Mouse (Mus musculus): ENCODE results near the gene Adprh.
"Not testable (repeated sequence)": the region's sequence is repeated elsewhere in the genome, so short reads cannot be mapped to it uniquely, and the experiment has no call there.

Adprh gene

DNA sequence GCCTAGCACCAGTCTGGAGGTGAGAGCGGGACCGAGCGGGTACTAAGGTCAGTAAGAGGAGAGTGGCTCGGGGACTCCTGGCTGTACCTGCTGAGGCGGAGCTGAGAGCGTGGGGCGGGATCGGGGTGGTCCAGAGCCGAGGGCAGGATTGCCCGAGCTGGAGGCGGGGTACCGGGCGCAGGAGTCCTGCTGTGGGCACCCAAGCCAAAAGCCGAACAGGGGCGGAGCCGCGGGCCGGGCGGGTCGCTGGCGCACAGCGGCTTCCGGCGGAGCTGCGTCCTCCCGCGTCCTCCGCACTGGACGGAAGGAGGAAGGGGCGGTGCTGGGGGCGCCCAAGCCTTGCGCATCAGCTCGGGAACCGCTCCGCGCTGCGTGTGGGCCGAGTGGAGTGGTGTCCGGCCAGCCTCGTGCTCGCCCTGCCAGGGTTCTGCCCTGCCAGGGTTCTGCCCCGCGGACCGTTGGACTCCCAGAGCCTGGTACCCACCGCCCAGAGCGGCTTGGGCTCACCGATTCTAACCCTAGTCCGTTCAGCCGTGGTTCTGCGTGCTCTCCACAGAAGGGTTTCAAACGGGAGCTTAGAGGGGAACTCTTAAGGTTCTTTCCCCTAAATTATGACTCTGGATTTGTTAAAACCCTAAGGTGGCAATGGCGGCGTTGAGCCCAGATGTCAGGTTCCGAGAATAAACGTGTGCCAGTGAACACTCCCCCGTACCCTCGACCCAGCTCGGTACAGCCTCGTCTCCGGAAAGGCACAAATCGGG is at the start of gene Adprh:
TSS of gene Adprh (minus strand) at position 262 of the 761 bp plus-strand sequence.
- ChIA-PET CTCF (interaction anchor here in 3 of 4 experiments (0.5 to 1.1 kb wide), 5 partner anchors 17 to 184 kb away, joined by 3 read pairs; no protein-coding TSS in a partner anchor), POLR2A (interaction anchor here (0.5 to 25.5 kb wide), 49 partner anchors 5 to 1275 kb away, joined by 3 to 500 read pairs (median 5); partner anchors contain the start of genes Cox17 (in 2 of the 4), Gm21987 (in 2 of the 4), Pla1a (in 2 of the 4) and Adprh (in 1 of the 4))

GRCm38 (mm10) chr16:38496604-38497140 is 44.2 kb upstream of the Adprh start:
- ChIA-PET POLR2A (interaction anchor here in 3 of 4 experiments (0.5 to 2.3 kb wide), 10 partner anchors 9 to 177 kb away, joined by 3 to 5 read pairs (median 3); partner anchors contain the start of gene Timmdc1 (in 1 of the 3)), CTCF (interaction anchor here in 1 of 4 experiments (2.2 kb wide), 1 partner anchor 10 kb away, joined by 8 read pairs; no protein-coding TSS in a partner anchor)

DNA sequence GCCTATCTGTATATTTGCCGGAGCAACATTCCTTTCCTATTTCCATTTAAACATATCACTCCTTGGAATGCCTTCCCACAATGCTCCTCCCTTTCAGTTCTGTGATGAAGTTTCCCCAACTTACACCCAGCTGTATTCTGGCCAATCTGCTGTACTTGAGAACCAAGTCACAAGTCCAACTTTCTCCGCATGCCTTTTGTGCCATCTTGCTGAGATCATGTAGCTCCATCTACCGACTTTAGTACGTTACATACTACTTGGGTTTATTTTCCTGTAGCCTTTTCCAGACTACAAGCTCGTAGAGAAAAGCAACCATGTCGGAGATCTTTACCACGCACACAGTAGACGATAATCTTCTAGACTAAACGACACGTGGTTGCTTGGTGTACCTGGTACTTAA is 41.4 kb upstream of the Adprh start:
- CTCF ChIA-PET: interaction anchor here in 2 of 4 experiments (0.7 to 1.7 kb wide), 3 partner anchors 11 to 173 kb away, joined by 3 to 6 read pairs (median 3); no protein-coding TSS in a partner anchor
- POLR2A ChIA-PET: interaction anchor here in 2 of 4 experiments (0.5 to 2.1 kb wide), 8 partner anchors 11 to 246 kb away, joined by 3 to 10 read pairs (median 4); partner anchors contain the start of genes Cox17 (in 1 of the 2), Gm21987 (in 1 of the 2) and Timmdc1 (in 1 of the 2)

- ChIA-PET POLR2A (interaction anchor here (0.6 to 2.1 kb wide), 9 partner anchors 9 to 151 kb away, joined by 3 to 10 read pairs (median 3); partner anchors contain the start of gene Maats1 (in 1 of the 4)), CTCF (interaction anchor here in 1 of 4 experiments (1.4 kb wide), 1 partner anchor 14 kb away, joined by 3 read pairs; no protein-coding TSS in a partner anchor)
Measured at GRCm38 (mm10) chr16:38492551-38492950, 40.0 kb upstream of the Adprh start.

- ChIA-PET POLR2A (interaction anchor here (0.6 to 2.4 kb wide), 37 partner anchors 8 to 1625 kb away, joined by 3 to 12 read pairs (median 4); partner anchors contain the start of genes Cox17 (in 3 of the 4), Gm21987 (in 3 of the 4), Maats1 (in 3 of the 4) and Timmdc1 (in 1 of the 4)), CTCF (interaction anchor here (0.6 to 2.8 kb wide), 48 partner anchors 10 to 556 kb away, joined by 3 to 23 read pairs (median 4); partner anchors contain the start of genes Cox17 (in 3 of the 4), Gm21987 (in 3 of the 4), Maats1 (in 2 of the 4) and Adprh (in 1 of the 4))
Measured at GRCm38 (mm10) chr16:38483582-38484309, 31.2 kb upstream of the Adprh start.

DNA sequence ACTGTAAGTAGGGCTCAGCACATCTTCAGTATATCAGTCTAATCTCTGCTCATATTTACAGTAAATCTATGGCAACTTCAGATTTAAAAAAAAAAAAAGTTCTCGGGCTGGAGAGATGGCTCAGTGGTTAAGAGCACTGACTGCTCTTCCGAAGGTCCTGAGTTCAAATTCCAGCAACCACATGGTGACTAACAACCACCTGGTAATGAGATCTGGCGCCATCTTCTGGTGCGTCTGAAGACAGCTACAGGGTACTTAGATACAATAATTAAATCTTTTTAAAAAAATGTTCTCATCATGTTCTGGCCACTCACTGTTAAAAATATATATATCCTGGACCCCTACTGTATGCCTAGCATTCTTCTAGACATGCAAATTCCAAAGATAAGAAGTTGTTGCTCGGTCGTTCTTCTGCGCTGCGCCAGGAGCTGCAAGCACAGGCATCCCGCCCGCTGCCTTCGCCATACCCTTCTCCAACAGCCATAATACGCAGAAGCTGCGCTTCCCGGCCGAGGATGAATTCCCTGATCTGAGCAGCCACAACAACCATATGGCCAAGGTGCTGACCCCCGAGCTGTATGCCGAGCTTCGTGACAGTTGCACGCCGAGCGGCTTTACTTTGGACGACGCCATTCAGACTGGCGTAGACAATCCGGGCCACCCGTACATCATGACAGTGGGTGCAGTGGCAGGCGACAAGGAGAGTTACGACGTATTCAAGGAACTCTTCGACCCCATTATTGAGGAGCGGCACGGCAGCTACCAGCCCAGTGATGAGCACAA is 30.5 kb upstream of the Adprh start:
- POLR2A ChIA-PET: interaction anchor here (0.6 to 2.4 kb wide), 39 partner anchors 9 to 162 kb away, joined by 3 to 12 read pairs (median 4); partner anchors contain the start of genes Cox17 (in 3 of the 4), Gm21987 (in 3 of the 4), Maats1 (in 3 of the 4) and Adprh (in 2 of the 4)
- CTCF ChIA-PET: interaction anchor here (0.6 to 2.8 kb wide), 54 partner anchors 11 to 1098 kb away, joined by 3 to 23 read pairs (median 4); partner anchors contain the start of genes Cox17 (in 3 of the 4), Gm21987 (in 3 of the 4), Maats1 (in 2 of the 4) and Adprh (in 1 of the 4)

GRCm38 (mm10) chr16:38481327-38481726 is 28.8 kb upstream of the Adprh start:
- ChIA-PET CTCF (interaction anchor here in 1 of 4 experiments (0.6 to 0.9 kb wide), 3 partner anchors 10 to 274 kb away, joined by 3 to 4 read pairs (median 3); no protein-coding TSS in a partner anchor), POLR2A (interaction anchor here in 3 of 4 experiments (0.7 to 2.2 kb wide), 8 partner anchors 41 to 175 kb away, joined by 3 to 5 read pairs (median 3); partner anchors contain the start of genes Timmdc1 (in 2 of the 3), Cox17 (in 1 of the 3) and Gm21987 (in 1 of the 3))

GRCm38 (mm10) chr16:38478296-38478695 is 25.8 kb upstream of the Adprh start:
- ChIA-PET POLR2A (interaction anchor here in 1 of 4 experiments (0.7 to 1.1 kb wide), 4 partner anchors 24 to 136 kb away, joined by 3 to 5 read pairs (median 4); partner anchors contain the start of gene Maats1), CTCF (interaction anchor here in 1 of 4 experiments (0.7 kb wide), 1 partner anchor 157 kb away, joined by 14 read pairs; no protein-coding TSS in a partner anchor)

GRCm38 (mm10) chr16:38477241-38477608 is 24.7 kb upstream of the Adprh start:
- CTCF ChIA-PET: not testable (repeated sequence)
- POLR2A ChIA-PET: interaction anchor here in 3 of 4 experiments (0.7 to 3.1 kb wide), 21 partner anchors 9 to 173 kb away, joined by 3 to 18 read pairs (median 5); no protein-coding TSS in a partner anchor

- ChIA-PET CTCF (interaction anchor here in 2 of 4 experiments (0.5 to 0.9 kb wide), 4 partner anchors 26 to 135 kb away, joined by 3 to 8 read pairs (median 4); no protein-coding TSS in a partner anchor), POLR2A (interaction anchor here in 3 of 4 experiments (0.6 to 3.1 kb wide), 47 partner anchors 8 to 668 kb away, joined by 3 to 18 read pairs (median 4); partner anchors contain the start of genes Maats1 (in 2 of the 3), Timmdc1 (in 2 of the 3), Adprh (in 1 of the 3) and Cox17 (in 1 of the 3))
Measured at GRCm38 (mm10) chr16:38476312-38477240, 24.1 kb upstream of the Adprh start.

GRCm38 (mm10) chr16:38475681-38476311 is 23.3 kb upstream of the Adprh start:
- POLR2A ChIA-PET: interaction anchor here in 3 of 4 experiments (0.6 to 3.1 kb wide), 47 partner anchors 8 to 668 kb away, joined by 3 to 18 read pairs (median 5); partner anchors contain the start of genes Maats1 (in 2 of the 3), Timmdc1 (in 2 of the 3), Adprh (in 1 of the 3) and Cox17 (in 1 of the 3)
- CTCF ChIA-PET: interaction anchor here in 2 of 4 experiments (0.5 to 0.9 kb wide), 5 partner anchors 25 to 134 kb away, joined by 3 to 8 read pairs (median 5); no protein-coding TSS in a partner anchor

DNA sequence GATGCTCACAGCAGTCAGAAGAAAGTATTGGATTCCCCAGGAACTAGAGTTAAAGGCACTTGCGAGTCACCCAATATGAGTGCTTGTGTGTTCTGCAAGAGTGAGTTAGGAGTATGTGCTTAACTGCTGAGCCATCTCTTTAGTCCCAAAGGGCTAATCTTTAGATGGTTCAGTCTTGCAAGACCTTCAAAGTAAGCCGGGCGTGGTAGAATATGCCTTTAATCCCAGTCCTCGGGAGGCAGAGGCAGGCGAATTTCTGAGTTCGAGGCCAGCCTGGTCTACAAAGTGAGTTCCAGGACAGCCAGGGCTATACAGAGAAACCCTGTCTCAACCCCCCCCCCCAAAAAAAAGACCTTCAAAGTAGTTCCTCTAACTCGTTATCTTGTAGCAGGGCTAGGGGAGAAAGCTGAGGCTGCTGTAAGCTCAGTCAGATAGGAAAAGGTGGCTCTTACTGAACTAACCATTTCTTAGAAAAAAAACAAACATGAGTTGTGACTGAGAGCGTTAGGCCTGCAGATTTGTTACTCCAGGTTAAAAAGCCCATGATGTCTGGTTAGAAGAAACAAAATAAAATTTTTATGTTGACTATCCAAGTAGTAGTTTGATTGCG is 22.3 kb upstream of the Adprh start:
- ChIA-PET POLR2A (interaction anchor here in 2 of 4 experiments (1.4 to 3.1 kb wide), 2 partner anchors 29 kb away, joined by 6 to 18 read pairs; no protein-coding TSS in a partner anchor), CTCF (interaction anchor here in 1 of 4 experiments (0.7 kb wide), 1 partner anchor 84 kb away, joined by 4 read pairs; the partner anchor contains the start of gene Tmem39a)

DNA sequence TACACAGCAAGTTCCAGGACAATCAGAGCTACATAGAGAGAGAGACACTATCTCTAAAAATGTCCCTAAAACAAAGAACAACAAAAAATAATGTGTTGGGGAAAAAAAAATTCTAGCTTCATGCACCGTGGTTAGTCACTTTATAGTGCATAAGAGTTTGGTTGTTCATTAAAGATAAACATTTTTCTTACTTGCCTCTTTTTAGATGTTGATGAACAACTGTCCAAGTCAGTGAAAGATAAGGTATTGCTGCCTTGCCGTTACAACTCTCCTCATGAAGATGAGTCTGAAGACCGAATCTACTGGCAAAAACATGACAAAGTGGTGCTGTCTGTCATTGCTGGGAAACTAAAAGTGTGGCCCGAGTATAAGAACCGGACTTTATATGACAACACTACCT is 21.2 kb upstream of the Adprh start:
- POLR2A ChIA-PET: interaction anchor here in 2 of 4 experiments (0.7 to 24.5 kb wide), 5 partner anchors 9 to 126 kb away, joined by 3 to 500 read pairs (median 4); partner anchors contain the start of genes Adprh (in 1 of the 2), Cd80 (in 1 of the 2), Cox17 (in 1 of the 2) and Gm21987 (in 1 of the 2)

DNA sequence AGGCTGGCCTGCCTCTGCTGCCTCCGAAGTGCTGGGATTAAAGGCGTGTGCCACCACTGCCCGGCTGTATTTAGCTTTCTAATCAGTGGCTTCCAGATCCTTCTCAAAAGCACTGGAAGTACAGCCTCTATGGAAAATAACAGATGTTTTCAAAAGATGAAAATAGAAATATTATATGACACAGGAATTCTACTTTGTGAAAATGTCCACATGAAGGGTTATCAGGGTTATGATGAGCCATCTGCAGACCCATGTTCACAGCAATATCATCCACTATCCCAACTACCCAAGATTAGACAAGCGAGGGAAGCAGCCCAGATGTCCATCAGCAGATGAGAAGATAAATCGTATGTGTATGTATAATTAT is 20.0 kb upstream of the Adprh start:
- CTCF ChIA-PET: interaction anchor here in 2 of 4 experiments (0.6 to 1.6 kb wide), 5 partner anchors 34 to 125 kb away, joined by 3 to 5 read pairs (median 3); partner anchors contain the start of genes Cox17 (in 1 of the 2) and Gm21987 (in 1 of the 2)
- POLR2A ChIA-PET: interaction anchor here (0.9 to 24.5 kb wide), 22 partner anchors 10 to 165 kb away, joined by 3 to 500 read pairs (median 5); partner anchors contain the start of genes Adprh (in 2 of the 4), Timmdc1 (in 2 of the 4), Cd80 (in 1 of the 4) and Cox17 (in 1 of the 4)

More for the DNA sequence above, 21.2 kb upstream of the Adprh start:
- CTCF ChIA-PET: interaction anchor here in 1 of 4 experiments (1.0 kb wide), 1 partner anchor 33 kb away, joined by 4 read pairs; no protein-coding TSS in a partner anchor

All from embryonic stem cell, embryonic (primary cell).